Mouse (Mus musculus) mature B cell (primary cell): ENCODE results near the gene BC028528.
"Not testable (repeated sequence)": the region's sequence is repeated elsewhere in the genome, so short reads cannot be mapped to it uniquely, and the experiment has no call there.

ENCODE experiments used
- in situ Hi-C: fragments of 300-500 bp; cut with MboI; formaldehyde crosslinking; loops from 2 replicates; pipeline ENCODE4 v1.14.3; 2019

The BC028528 gene

DNA sequence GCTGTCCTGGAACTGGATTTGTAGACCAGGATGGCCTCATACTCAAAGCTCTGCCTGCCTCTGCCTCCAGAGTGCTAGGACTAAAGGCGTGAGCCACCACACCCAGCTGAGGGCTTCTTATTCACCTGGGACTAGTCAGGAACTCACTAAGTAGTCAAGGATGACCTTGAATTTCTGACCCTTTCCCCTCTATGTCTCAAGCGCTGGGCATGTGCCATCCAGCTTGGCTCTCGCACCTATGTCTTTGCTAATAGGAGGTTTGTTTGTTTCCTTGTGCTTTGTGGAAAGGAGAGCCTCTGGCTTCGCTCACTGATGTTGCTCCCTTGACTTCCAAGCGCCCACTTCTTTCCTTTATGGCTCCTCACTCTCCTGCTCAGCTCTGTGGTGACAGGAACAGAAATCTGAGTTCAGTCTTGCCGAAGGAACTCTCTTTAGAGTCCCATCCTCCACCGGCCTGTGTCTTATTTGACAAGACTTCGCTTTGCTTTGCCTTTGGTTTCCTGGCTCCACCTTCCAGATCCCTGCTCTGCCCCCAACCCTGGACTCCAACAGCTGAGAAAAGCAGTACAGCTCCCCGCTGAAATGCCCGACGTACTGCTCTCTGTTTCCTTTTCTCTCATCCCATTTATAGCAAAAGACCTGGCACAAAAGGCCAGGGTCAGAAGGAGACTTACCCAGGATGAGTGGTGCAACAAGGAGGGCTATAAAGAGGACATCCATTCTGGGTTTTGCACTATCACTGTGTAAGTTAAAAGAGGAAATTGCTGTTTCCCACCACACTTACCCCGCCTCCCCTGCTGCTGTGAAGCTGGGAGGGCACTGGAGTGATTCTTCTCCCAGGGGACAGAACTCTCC lies at the start of gene BC028528:
Gene BC028528, minus strand, starts transcription at position 795 of the 855 bp plus-strand sequence.
- in situ Hi-C loops: no loop called here

DNA sequence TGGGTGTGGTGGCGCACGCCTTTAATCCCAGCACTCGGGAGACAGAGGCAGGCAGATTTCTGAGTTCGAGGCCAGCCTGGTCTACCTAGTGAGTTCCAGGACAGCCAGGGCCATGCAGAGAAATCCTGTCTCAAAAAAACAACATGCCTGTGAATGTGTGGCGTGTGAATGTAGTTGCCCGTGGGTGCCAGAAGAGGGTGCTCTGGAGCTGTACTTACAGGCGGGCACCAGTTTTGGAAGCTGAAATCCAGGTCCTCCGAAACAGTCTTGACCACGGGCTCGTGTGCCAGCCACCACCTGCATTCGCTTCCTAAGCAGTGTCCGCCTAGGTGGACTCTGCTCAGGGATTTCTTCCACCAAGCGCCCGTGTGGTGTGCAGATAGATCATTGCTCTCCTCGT lies 47.0 kb upstream of the BC028528 start:
- in situ Hi-C loops: no loop called here

DNA sequence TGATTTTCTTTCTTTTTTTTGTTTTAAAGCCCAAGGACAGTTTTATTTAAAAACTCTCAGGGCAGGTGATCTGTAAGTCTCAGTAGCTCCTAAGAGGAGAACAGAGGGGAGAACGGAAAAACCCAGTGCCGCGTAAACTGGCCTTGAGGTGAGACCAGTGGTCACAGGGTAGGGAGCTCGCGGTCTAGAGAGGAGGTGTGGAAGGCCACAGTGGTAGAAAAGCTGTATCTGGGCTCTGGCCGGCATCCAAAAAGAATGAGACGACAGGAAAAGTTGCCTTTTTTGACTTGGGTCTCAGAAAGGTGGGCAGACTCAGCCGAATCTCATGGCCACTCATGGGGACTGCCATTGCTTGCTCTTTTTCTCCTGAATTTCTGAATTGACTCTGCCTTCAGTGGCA lies 46.4 kb upstream of the BC028528 start:
- in situ Hi-C loops: no loop called here

DNA sequence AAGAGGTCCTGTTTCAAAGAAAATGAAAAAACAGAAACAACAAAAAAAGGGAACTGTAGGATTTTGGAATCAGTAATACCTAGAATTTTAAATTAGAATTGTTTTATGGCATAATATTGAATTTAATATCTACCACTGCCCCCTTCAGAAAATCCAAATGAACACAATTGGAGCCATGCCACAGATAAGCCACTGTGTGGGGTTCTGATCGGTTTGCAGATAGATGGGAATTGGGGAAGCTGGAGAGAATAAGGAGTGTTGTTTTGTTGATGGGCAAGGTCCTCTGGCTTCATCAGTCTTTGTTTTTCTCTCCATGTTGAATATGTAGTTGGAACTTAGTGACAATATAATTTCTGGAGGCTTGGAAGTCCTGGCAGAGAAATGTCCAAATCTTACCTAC lies 42.6 kb upstream of the BC028528 start:
- in situ Hi-C loops: no loop called here

DNA sequence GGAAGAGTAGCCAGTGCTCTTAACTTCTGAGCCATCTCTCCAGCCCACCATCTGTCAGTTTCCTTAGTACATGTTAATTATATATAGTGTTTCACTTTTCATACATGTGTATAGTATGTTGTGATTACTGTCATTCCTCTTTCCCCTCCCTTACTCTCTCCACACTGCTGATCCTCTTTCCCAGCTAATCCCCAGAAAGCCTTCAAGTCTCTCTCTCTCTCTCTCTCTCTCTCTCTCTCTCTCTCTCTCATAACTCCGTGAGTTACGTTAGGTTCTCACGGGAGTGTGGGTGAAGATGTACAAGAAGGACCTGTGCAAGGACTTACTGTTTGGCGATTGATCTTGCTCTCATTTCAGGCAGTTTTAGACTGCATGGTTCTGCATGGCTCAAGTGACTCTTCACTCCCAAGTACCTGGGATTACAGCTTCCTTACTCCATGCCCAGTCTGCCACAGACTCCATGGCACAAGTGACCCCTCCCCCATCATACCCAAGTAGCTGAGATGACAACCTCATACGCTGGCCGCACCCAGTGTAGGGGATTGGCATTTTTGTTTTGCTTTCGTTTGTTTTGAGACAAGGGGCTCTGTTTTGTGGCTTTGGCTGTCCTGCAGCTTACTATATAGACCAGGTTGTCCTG lies 41.4 kb upstream of the BC028528 start:
- in situ Hi-C loops: no loop called here

DNA sequence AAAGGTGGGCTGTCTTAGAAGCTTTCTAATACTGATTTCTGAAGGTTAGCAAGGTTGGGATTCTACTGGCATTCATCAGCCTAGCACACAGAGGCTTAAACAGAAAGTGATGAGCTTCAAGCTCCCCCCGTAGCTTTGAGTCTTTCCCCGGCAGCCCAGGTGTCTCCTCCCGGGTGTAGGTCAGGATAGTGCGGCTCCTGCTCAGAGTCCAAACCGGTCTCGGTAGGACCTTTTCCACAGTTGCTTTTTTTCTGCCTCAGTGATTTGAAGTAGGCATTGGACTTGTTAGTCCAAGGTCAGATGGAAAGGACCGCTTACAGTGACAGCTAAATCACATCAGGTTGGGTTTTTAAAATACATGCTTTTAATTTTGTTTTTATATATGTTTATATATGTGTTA lies 40.8 kb upstream of the BC028528 start:
- in situ Hi-C loops: no loop called here

DNA sequence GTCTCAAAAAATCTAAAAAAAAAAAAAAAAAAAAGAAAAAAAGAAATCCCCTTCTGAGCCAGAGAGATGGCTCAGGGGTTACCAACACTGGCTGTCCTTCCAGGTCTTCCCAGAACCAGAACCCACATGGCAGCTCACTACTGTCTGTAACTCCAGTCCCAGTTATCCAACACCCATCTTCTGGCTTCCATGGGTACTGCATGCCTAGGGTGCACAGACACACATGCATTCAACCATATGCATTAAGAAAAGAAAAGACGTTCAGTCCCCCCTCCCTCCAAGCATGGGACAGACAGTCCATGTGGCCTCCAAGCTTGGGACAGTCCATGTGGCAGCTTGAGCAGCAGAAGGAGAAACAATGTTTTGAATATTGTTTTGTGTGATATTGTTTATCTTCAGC lies 40.4 kb upstream of the BC028528 start:
- in situ Hi-C loops: no loop called here

DNA sequence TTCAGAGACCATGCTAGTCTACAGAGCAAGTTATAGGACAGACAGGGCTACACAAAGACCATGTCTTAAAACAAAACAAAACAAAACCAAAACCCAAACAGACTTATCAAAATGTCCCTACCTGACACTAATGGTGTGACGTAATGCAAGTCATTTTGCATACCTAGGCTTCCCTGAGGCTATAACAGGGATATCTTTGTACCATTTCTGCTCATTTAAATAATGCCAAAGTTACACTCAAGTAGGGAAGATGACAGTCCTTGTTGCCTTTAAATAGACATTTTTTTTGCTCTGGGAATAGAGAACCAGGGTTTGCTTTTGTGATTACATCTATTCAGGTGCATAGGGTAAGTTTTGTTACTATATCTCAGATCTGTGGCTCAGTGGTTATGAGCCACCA lies 39.7 kb upstream of the BC028528 start:
- in situ Hi-C loops: no loop called here

DNA sequence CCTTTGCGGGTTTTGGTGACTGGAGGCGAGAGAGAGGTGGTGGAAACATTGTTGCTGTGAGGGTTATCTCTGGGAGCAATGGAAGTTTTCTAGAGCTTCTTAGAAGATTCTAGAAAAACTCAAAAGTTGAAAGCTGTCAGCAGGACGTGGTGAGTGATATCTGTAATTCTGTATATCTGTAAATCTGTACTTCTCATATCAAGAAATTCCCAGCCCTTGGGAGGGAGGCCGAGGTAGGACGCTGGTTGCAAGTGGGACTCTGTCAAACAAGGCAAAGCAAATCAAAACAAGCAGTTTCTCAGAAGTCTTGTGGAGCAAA lies 38.6 kb upstream of the BC028528 start:
- in situ Hi-C loops: no loop called here

DNA sequence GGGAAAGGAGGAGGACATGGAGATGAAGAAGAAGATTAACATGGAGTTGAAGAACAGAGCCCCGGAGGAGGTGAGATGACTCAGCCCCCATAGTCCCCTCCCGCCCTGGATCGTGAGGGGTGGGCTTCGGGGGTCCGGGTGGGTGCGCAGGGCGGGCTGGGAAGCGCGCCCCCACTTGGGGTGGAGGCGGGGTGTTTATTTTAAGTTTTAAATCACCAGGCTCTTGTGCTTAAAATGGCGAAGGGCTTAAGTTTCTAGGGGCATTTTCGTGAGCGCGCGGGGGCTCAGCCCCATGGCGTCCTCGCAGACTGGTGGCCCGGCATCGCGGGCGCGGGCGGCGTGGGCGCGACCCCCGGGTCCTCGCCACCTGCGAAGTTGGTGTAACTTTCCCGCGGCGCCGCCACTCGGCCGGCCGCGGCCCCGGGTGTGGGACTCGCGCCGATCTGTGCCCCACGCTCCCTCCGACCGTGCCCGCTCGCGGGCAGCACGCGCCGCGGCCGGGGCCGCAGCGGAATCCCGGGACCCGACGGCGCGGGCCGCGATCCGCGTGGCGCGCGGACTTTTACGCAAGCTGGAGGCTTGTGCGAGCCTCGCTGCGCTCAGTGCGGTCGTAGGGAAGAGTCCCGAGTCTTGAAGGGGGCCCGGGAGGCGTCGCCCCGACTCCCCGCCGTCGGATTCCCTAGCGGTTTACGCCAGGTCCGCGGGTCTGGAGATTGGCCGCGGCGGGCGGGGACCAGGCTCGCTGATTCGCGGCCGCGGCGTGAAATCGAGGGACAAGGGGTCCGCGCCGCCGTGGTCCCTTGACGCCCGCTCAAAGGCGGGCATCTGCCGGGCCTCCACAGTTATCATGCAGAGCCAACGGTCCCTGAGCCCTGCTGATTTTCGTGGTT lies 38.0 kb upstream of the BC028528 start:
- in situ Hi-C loops: no loop called here

DNA sequence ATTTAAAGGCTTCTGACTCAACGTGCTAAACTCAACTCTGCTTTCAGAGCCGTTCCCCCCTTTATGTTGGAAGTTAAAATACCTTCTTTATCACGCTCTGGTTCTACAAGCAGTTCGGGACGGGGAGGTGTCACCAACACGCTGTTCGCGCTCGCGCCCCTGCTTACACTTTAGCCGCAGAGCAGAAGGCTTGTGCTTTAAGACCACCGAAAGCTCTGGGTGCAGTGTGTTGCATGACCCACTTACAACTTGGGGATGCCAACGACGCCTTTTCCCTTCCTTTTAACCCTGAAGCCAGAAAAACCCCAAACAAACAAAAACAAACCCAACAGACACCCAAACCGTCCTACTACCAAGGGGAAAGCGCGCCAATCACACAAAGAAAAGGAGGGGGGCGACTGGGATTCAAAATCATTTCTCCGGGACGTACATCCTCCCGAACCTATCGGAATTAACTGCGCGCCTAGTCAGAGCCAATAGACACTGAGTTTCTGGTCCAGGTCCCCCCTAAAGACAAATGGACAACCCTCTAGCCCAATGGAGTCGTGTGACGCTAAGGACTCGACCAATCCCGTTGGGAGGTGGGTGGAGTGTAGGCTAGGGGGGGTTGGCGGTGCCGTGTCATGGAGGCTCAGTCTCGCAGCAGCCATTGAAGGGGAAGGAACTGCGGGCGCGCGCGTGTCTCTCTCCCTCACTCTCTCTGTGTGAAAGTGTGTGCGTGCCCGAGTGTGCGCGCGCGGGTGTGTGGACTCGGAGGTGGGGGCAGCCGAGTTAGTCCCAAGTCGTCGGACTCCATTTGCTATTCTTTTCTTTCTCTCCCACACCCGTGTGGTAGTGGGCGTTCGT lies 37.1 kb upstream of the BC028528 start, which contains the start of gene Anp32e:
Gene Anp32e, plus strand, starts transcription at position 589 of the 846 bp plus-strand sequence.
- in situ Hi-C loops: no loop called here

DNA sequence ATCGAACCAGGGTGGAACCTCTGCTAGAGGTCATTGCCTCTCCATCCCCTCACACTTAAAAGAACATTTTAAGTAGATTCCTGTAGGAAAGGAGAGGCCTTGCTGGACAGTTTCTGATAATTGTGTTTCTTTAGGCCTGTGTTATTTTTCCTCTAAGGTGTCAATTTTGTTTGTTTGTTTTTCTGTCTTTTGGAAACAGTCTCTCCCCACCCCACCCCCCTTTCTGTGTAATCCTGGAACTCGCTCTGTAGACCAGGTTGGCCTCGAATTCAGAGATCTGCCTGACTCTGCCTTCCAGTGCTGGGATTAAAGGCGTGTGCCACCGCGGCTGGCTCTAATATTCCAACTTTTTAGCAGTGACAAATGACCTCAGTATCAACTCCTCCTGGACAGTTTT lies 36.5 kb upstream of the BC028528 start:
- in situ Hi-C loops: no loop called here

DNA sequence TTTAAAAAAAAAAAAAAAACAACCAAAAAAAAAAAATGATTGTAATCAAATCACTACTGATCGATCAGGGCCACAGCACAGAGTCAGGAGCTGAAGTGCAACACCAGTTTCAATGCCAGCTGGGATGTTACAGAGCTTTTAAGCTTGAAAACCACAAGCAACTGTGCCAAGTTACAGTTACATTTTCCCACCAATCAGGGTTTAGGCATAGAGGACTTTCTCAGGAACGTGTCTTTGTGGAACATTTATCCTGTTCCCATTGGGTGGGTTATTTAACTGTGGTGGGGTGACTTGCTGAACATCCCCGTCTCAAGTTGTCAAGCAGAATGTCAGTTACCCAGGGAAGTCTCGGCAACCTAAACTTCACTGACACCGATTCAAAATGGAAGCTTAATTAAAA lies 33.3 kb upstream of the BC028528 start:
- in situ Hi-C loops: no loop called here

DNA sequence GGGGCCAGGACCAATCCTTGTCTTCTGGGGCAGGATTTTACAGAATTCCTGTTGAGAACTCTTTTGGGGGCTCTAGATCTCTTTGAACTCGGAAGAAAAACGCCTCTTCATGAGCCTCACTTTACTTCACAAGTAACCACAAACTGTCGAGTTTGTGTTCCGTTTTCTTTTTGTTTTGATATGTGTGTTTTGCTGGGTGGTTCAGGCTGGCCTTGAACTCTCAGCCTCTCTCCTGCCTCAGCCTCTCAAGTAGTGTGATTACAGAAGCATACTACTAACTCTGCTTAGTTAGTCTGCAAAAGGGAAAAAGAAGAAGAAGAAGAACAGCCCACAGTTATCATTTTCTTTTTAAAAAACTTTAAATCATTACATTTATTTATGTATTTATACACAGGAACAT lies 32.4 kb upstream of the BC028528 start:
- in situ Hi-C loops: no loop called here

DNA sequence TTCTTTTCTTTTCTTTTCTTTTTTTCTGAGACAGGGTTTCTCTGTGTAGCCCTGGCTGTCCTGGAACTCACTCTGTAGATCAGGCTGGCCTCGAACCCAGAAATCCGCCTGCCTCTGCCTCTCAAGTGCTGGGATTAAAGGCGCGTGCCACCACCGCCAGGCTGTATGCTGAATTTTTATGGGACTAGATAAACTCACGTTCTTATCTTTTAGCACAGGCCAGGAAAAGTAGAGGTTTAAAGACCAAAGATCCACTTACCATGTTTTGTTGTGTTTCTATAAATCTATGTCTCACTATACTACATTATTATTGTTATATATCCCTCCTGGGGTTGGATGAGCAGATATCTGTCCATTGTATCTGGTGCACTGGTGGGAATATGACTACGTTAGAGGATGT lies 31.6 kb upstream of the BC028528 start:
- in situ Hi-C loops: not testable (repeated sequence)

DNA sequence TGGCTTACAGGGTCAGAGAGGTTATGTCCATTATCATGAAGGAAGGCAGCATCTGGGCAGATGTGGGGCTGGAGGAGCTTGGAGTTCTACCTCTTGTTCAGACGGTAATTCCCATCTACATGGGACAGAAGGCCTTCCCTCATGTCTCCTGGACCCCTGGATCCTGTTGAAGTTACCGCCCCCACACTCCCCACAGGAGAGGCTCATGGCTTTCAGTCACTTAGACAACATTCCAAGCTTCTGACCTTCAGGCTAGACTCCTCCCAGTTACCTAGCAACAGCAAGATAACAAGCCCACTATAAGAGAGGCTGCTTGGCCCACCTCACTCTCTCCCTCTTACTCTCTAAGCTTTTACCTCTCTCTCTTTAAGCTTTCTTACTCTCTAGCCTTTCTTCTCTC lies 28.7 kb upstream of the BC028528 start:
- in situ Hi-C loops: not testable (repeated sequence)

DNA sequence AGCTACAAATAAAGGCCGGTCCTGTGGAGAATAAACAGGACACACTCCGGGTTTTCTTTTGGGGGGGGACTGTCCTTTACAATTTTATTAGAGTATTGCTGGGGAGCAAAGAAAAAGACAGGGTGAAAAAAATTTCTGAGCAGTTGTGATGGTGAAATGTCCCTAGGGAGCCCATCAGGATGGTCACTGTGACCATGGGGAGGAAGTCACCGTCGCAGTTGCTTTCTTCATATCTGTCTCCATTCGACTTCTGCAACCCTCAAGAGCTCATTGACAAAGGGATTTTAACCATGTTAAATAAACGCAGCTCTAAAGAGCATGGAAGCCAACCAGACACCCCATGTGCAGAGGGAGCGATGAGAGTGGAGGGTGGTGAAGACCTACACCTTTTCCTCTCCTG lies 25.0 kb upstream of the BC028528 start:
- in situ Hi-C loops: no loop called here

DNA sequence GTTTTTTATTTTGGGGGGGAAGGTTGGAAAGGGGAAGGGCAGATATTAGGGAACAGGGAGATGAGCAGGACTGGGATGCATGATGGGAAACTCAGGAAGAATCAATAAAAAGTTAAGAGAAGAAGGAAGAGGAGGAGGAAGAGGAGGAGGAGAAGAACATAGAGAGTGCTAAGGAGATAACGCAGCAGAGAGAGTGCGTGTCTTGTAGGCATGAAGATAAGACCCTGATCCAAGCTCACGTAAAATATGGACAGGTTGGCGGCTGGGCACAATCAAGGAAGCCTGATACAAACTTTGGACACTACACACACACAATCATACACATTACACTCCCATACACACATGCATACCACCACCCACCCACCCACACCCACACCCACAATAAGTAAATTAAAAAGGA lies 22.9 kb upstream of the BC028528 start:
- in situ Hi-C loops: no loop called here

DNA sequence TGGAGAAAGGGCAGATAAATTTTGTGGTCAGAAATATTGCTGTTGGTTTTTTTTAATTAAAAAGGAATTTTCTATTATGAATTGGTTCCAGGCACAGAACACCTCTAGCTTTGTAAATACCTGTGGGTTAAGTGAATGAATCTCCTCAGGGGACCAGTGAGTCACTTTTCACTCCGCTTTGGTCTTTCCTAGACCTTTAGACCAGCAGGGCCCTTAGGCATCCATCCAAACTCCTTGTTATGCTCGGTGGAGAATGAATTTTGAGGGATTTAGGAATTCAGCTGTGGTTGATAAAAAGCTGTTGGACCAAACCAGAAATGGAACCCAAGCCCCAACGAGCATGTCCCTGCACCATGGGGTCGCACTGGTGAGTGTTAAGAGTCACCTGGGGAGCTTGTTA lies 15.8 kb upstream of the BC028528 start:
- in situ Hi-C loops: no loop called here

DNA sequence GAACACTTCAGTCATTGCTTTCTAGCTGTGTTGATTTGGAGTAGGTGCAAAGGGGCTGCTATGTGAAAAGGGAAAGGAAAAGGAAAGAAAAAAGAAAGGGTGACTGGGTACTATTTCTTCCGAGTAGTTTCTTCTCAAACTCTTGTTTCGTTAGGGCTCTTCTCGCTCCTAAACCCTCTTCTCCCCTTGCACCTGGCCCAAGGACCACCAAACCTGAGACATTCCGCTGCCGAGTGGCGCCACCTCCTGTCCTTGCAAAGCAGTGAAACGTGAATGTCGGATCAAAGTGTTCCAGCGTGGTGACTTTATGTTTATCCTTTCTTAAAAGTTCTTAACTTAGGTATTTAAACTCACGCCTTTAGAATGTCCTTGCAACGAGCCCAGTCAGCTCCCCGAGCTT lies 15.1 kb upstream of the BC028528 start:
- in situ Hi-C loops: no loop called here

DNA sequence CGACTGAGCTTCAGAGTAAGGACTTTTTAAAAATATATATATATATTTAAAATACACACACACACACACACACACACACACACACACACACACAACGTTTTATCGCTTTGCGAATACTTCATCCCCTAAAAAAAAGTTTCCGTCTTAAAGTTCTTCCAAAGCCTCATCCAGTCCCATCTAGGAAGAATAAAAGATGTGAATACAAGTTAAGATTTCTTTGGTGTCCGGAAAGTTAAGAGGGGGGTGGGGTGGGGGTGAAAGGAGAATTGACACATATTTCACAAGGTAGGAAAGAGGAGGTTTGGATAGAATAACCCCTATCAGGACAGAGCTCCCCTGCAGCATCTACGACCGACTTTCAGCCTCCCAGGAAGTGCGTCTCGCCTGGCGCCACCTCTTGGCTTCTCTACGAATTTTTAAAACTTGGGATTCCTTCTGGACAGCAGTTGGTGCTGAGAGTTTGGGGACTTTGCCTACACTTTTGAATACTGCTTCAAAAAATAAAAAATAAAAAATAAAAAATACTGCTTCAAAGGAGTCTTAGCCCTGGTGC lies 14.2 kb upstream of the BC028528 start:
- in situ Hi-C loops: no loop called here
